In genomic region chr17:31835528-31836263, GRCm38 (mm10) we compare ENCODE assay signal across 12 mouse cellular contexts. TPM values are rescaled to one million over a fixed set of nuclear protein-coding genes. Genes with fewer than 3 reads are reported as not detected.
DNase-seq lines count a peak whose midpoint lies in the region; ATAC-seq and TF ChIP-seq lines count a peak whose summit lies in the region.
"Had no signal": no experiment of that assay in that cellular context is flagged by ENCODE, and none has a peak within 500 bp of the region (broad histone marks: within the 10 kb centered on the region; RNA-seq: fewer than 3 reads in every experiment).

No protein-coding gene starts in this region.

- no peak for TF ChIP-seq CTCF in small intestine, adult 2 months (IDR thresholded peaks at IDR 0.05; ENCODE audit: extremely low read depth, insufficient read length, insufficient replicate concordance, low read depth, low read length)

- H3K4me2 ChIP-seq in liver, embryonic 12.5 days, result no peak overlapping the region

- 0 out of 2 replicates have a peak overlapping the region, but pooled peaks have one; percentile 40 for H3K27ac ChIP-seq in liver, embryonic 12.5 days
- peak overlapping the region; percentile 10; the same call in 1 of the 2 replicates for H3K27ac ChIP-seq in small intestine, adult 2 months (ENCODE audit: insufficient read depth, low read depth, low read length)

- H3K9ac ChIP-seq in liver, embryonic 12.5 days, result no peak overlapping the region

- H3K4me1 ChIP-seq in liver, embryonic 12.5 days, result peaks cover 29% of the 10 kb centered on the region
- H3K4me1 ChIP-seq in small intestine, adult 2 months (ENCODE audit: control insufficient read depth, insufficient read depth, insufficient read length, low read length), result peaks cover 14% of the 10 kb centered on the region

- peak; percentile 68 to 79 for DNase-seq in lung, adult 18-20 months
- no peak for DNase-seq in lung, postnatal 10 days
- peak; percentile 65 for DNase-seq in c-Kit-positive CD71-negative TER-119-negative erythroid progenitor cells, embryonic 14.5 days (ENCODE audit: low read depth)
- no peak for DNase-seq in kidney, adult 8-10 months
- no peak for DNase-seq in ovary, postnatal 36 days (ENCODE audit: low spot score)
- DNase-seq: cerebellum, postnatal 36 days; layer of hippocampus, postnatal 36 days; midbrain, embryonic 14.5 days had no signal

- ATAC-seq in liver, embryonic 12.5 days, result no peak
- no peak for ATAC-seq in cerebellum, adult (ENCODE audit: insufficient number of reproducible peaks, low FRiP score, low TSS enrichment)
- ATAC-seq: hindbrain, embryonic 16.5 days had no signal

- TF ChIP-seq POLR2A in small intestine, adult 2 months (IDR thresholded peaks at IDR 0.05; ENCODE audit: low read depth, low read length), result no peak

- 54% methylated on average over 11 of the region's 11 CpGs for WGBS in liver, embryonic 12.5 days (ENCODE audit: insufficient replicate concordance)
- 92% methylated on average over 11 of the region's 11 CpGs for WGBS in small intestine, adult 2 months

- H3K4me3 ChIP-seq in liver, embryonic 12.5 days, result no peak overlapping the region
- H3K4me3 ChIP-seq in small intestine, adult 2 months (ENCODE audit: low read depth, low read length), result no peak overlapping the region

- no peaks in the 10 kb centered on the region for H3K36me3 ChIP-seq in liver, embryonic 12.5 days
- H3K36me3 ChIP-seq in small intestine, adult 2 months (ENCODE audit: control insufficient read depth, insufficient read depth, low read length), result no peaks in the 10 kb centered on the region

- H3K9me3 ChIP-seq in liver, embryonic 12.5 days (replicated peaks), result no peaks in the 10 kb centered on the region

- H3K27me3 ChIP-seq in liver, embryonic 12.5 days (replicated peaks), result no peaks in the 10 kb centered on the region; the same call in 1 of the 2 replicates
- no peaks in the 10 kb centered on the region for H3K27me3 ChIP-seq in small intestine, adult 2 months (ENCODE audit: control insufficient read depth, insufficient read depth, low read length)

RNA-seq across cellular contexts. Expression of gene Sik1, which starts 19.9 kb away (rescaled TPM):
- polyA plus RNA-seq in liver, embryonic 12.5 days (2016; fragmentation: Nextera tagmentation; extraction: Ambion mirVana), result 5.9 and 7.0 TPM in 2 replicates
- polyA plus RNA-seq in small intestine, adult 2 months (2012; rRNA removed), result 8.0 and 16.9 TPM in 2 replicates

Comparison
In these comparisons a context has a peak if more than half of its experiments do, and no peak if none do; other contexts are left out.
1. DNase-seq: peak in lung, adult 18-20 months (2 of 2) and c-Kit-positive CD71-negative TER-119-negative erythroid progenitor cells, embryonic 14.5 days (single experiment); none in lung, postnatal 10 days (single experiment), kidney, adult 8-10 months (0 of 2) and ovary, postnatal 36 days (single experiment).